Mouse (Mus musculus) hindbrain, embryonic 15.5 days (tissue): Measurements from ENCODE around the gene Acp2. TPM values are rescaled to one million over a fixed set of nuclear protein-coding genes. Genes with fewer than 3 reads are reported as not detected.

Experiments
- ATAC-seq: fragments of 200-750 bp; cut with Nextera tagmentation; 2 replicates; pipeline ENCODE4 v1.8.0; 2017; ENCODE audit warnings: low read depth, moderate number of reproducible peaks, moderate TSS enrichment; ENCODE audit not compliant: low FRiP score
- H3K27ac ChIP-seq: fragments of 300-500 bp; sonication (generic); replicated peaks from 2 replicates; pipeline ENCODE4 v1.5.1; 2015; ENCODE audit warnings: mild to moderate bottlenecking, inconsistent platforms
- H3K27me3 ChIP-seq: fragments of 300-500 bp; sonication (generic); 2 replicates; pipeline ENCODE4 v1.6.1; 2015; ENCODE audit warnings: control low read depth, inconsistent platforms
- H3K36me3 ChIP-seq: fragments of 300-500 bp; sonication (generic); 2 replicates; pipeline ENCODE4 v1.6.1; 2015; ENCODE audit warnings: control low read depth, inconsistent platforms
- H3K4me1 ChIP-seq: fragments of 300-500 bp; sonication (generic); replicated peaks from 2 replicates; pipeline ENCODE4 v1.6.1; 2015; ENCODE audit warnings: control low read depth, inconsistent platforms
- H3K4me2 ChIP-seq: fragments of 300-500 bp; sonication (generic); 2 replicates; pipeline ENCODE4 v1.6.1; 2015; ENCODE audit warnings: moderate library complexity, mild to moderate bottlenecking, inconsistent platforms
- H3K4me3 ChIP-seq: fragments of 300-500 bp; sonication (generic); 2 replicates; pipeline ENCODE4 v1.5.1; 2015; ENCODE audit warnings: mild to moderate bottlenecking, inconsistent platforms
- H3K9ac ChIP-seq: fragments of 300-500 bp; sonication (generic); 2 replicates; pipeline ENCODE4 v1.6.1; 2015; ENCODE audit warnings: inconsistent platforms
- H3K9me3 ChIP-seq: fragments of 300-500 bp; sonication (generic); 2 replicates; pipeline ENCODE4 v1.6.1; 2016; ENCODE audit warnings: control low read depth, inconsistent platforms
- WGBS: fragments of 180-500 bp; shearing (Covaris S2); methylation state at CpG from one replicate; pipeline ENCODE4 v1.1.7; 2015; 5-methylcytosine and 5-hydroxymethylcytosine counted together
- polyA plus RNA-seq: library from polyadenylated mRNA; unstranded; fragments of >200 nt; fragmentation: Nextera tagmentation; extraction: Ambion mirVana; gene quantifications from 2 replicates; pipeline ENCODE4 v1.2.1, GENCODE M21; 2015

The Acp2 gene
- polyA plus RNA-seq, result 36.2 and 37.2 TPM in 2 replicates

DNA sequence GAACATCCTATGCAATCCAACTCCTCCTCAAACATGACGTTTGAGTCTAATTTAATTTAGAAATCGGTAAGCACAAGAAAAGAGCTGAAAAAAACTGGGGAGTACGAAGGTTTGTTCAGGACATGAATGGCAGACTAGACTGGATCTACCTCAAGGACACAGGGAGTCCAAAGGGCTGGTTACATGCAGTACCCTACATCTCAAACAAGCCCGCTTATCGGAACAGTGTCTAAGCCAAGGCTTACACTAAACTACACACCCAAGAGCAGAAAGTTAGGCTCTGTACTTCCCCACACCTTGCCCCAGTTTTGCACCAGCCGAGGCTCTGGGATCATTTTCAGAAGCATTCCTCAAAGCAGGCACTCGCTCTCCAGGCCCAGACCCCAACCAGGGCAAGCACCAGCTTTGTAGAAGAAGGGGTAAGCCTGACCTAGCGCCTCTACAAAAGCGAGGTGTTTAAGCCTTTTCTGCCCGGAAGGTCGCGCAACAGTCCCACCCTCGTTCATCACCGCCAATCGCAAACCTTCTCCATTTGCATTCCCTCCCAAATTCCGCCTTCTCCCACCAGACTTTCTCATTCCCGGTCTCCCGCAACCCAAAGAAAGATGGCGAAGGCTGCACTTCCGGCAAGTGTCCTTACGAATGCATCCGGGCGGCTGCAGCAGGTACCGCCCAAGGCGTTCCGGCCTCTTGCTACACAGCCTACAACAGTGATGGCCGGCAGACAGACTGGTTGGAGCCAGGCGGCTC, at the start of gene Acp2, which contains the start of gene Nr1h3:
Gene Acp2 (plus strand): TSS at position 664 of the 750 bp plus-strand sequence.
Gene Nr1h3 (minus strand): TSS at position 613 of the 750 bp plus-strand sequence.
- no peaks in the 10 kb centered on the region for H3K9me3 ChIP-seq
- peak within 1 kb of the TSS; percentile 72 for H3K4me2 ChIP-seq
- peak within 1 kb of the TSS; percentile 59 for H3K9ac ChIP-seq
- H3K27me3 ChIP-seq, result no peaks in the 10 kb centered on the region
- ATAC-seq, result peak; percentile 96
- peak within 1 kb of the TSS; percentile 82 for H3K27ac ChIP-seq
- H3K36me3 ChIP-seq, result peaks cover 23% of the 10 kb centered on the region
- H3K4me1 ChIP-seq, result peaks cover 29% of the 10 kb centered on the region
- peak within 1 kb of the TSS; percentile 49 for H3K4me3 ChIP-seq
- 4% methylated on average over 28 of the region's 28 CpGs for WGBS

DNA sequence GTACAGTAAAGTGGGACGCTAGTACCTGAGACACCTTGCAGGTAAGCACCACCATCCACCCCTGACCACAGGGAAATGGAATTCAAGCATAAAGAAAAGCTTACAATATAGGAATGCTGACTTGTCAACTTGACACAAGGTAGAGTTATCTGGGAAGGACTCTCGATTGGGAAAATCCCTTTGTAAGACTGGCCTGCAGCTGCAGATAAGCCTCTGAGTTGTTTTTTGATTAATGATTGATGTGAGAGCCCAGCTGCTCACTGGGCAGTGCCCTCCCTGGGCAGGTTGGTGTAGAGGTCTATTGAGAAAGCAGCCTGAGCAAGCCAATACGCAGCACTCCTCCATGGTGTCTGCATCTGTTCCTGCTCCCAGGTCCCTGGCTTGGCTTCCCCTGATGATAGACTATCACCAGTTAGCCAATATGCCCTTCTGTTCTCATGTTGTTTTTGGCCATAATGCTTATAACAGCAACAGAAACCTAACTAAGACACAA, 49.8 kb upstream of the Acp2 start:
- no peak for ATAC-seq
- H3K9me3 ChIP-seq, result no peaks in the 10 kb centered on the region
- 85% methylated on average over 3 of the region's 3 CpGs for WGBS
- no peaks in the 10 kb centered on the region for H3K27me3 ChIP-seq
- H3K27ac ChIP-seq, result no peak overlapping the region
- no peak overlapping the region for H3K4me2 ChIP-seq
- peaks cover 87% of the 10 kb centered on the region for H3K36me3 ChIP-seq
- no peak overlapping the region for H3K4me3 ChIP-seq
- no peak overlapping the region for H3K9ac ChIP-seq
- H3K4me1 ChIP-seq, result no peaks in the 10 kb centered on the region

DNA sequence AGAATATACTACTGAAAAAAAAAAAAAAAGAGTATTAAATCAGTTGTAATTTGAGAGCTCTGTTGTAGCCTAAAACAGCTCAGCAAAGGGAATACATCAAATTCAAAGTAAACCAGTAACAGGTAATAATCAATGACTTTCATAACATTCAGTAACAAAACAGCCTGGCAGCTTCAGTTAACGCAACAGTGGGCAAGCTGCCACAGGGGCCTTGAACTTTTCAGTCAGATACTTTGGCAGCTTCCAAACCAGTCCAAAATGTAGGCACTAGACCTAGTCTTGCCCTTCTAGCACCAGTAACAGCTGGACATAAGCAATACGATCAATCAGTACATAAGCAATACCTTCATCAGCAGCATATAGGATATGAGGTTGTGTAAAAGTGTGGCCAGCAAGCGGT, 48.6 kb upstream of the Acp2 start:
- H3K9me3 ChIP-seq, result no peaks in the 10 kb centered on the region
- no peak overlapping the region for H3K4me3 ChIP-seq
- peaks cover 88% of the 10 kb centered on the region for H3K36me3 ChIP-seq
- 94% methylated on average over 3 of the region's 3 CpGs for WGBS
- ATAC-seq, result no peak
- no peaks in the 10 kb centered on the region for H3K4me1 ChIP-seq
- H3K27me3 ChIP-seq, result no peaks in the 10 kb centered on the region
- no peak overlapping the region for H3K4me2 ChIP-seq
- H3K27ac ChIP-seq, result no peak overlapping the region
- no peak overlapping the region for H3K9ac ChIP-seq

DNA sequence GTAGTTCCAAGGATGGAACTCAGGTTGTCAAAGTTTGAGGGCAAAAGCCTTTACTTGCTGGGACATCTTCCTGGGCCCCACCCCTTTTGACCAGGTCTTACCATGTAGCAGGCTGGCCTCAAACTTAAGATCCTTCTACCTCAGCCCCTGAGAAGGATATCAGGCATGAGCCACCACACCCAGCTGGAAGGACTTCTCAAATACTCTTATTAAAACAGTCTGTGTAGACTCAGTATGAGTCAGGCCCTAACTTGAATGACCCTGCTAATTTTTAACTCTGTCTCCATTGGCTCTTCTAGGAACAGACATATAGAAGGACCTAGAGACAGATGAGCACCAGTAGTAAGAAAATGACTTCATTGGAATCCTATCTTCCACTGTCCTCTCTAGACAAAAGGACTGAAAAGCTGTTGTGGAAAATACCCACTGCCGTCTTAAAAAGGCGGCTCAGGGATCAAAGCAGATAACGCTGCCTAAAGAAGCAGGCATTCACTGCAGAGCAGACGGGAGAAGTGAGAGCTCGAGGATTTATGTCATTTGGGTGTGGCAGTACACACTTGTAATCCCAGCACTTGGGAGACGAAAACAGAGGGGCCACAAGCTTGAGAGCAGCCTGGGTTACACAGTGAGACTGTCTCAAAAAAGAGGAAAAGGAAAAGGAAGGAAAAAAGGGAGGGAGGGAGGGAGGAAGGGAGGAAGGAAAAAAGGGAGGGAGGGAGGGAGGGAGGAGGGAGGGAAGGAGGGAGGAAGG, 45.5 kb upstream of the Acp2 start:
- Histone ChIP-seq H3K9me3 (no peaks in the 10 kb centered on the region), H3K9ac (no peak overlapping the region), H3K27ac (no peak overlapping the region), H3K36me3 (peaks cover 90% of the 10 kb centered on the region), H3K4me1 (no peaks in the 10 kb centered on the region), H3K4me3 (no peak overlapping the region), H3K27me3 (no peaks in the 10 kb centered on the region), H3K4me2 (no peak overlapping the region)
- 52% methylated on average over 6 of the region's 6 CpGs for WGBS
- no peak for ATAC-seq

DNA sequence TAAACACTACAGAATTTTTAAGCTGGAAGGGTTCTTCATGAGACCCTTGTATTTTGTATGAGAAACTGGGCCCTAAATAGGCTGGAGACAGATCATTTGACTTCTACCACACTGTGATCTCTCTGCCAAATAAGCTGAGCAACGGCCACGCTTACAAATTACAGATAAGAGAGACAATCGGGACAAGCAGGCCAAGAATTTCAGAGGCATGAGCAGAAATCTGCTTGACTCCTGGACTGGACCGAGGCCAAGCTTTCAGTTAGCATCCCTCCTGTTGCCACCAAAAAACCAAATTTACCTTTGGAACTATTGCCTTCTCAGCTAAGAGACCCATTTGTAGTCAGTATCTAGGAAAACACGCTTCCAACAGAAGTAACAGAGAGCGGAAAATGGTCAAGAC, 42.1 kb upstream of the Acp2 start:
- H3K9me3 ChIP-seq, result no peaks in the 10 kb centered on the region
- no peak overlapping the region for H3K4me2 ChIP-seq
- no peak overlapping the region for H3K9ac ChIP-seq
- no peak overlapping the region for H3K4me3 ChIP-seq
- peaks cover 85% of the 10 kb centered on the region for H3K36me3 ChIP-seq
- ATAC-seq, result no peak
- H3K27ac ChIP-seq, result no peak overlapping the region
- WGBS, result 94% methylated on average over 6 of the region's 6 CpGs
- H3K4me1 ChIP-seq, result no peaks in the 10 kb centered on the region
- no peaks in the 10 kb centered on the region for H3K27me3 ChIP-seq

DNA sequence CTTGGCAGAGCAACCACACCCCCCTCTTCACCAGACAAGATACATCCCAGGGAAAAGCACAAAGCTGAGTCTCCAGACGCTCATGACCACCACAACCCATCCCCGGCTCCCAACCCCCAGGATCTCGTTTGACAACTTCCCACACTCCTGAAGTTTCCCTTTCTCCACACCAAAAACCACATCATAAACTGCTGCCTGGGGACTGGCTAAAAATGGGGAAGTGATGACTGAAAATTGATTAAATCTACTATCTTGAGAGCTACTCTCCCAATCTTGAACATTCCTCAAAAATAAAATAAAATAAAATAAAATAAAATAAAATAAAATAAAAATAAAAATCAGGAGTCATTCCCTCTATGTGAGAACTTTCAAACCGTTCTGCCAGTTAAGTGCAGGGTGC, 39.7 kb upstream of the Acp2 start:
- ATAC-seq, result no peak
- H3K27me3 ChIP-seq, result no peaks in the 10 kb centered on the region
- no peak overlapping the region for H3K27ac ChIP-seq
- 93% methylated on average over 4 of the region's 4 CpGs for WGBS
- H3K4me2 ChIP-seq, result no peak overlapping the region
- no peaks in the 10 kb centered on the region for H3K4me1 ChIP-seq
- no peaks in the 10 kb centered on the region for H3K9me3 ChIP-seq
- H3K4me3 ChIP-seq, result no peak overlapping the region
- peaks cover 85% of the 10 kb centered on the region for H3K36me3 ChIP-seq
- no peak overlapping the region for H3K9ac ChIP-seq

DNA sequence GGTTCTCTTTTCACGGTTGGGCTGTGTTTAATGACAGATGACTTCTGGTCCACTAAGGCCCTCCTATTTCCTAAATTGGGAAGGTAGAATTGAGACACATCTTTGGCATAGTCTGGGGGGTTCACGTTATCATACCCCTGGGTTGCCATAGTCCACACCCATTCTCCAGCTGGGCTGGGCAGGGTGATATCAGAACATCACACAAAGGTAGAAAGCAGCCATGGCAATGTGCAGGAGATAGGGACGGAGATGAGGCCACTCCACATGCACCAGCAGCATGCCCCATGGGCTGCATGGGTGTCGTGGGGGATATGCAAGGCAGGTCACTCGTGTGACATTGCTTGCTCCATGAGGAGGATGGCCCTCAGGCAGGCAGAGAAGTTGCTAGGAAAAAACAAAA, 39.2 kb upstream of the Acp2 start:
- WGBS, result 91% methylated on average over 5 of the region's 5 CpGs
- H3K4me2 ChIP-seq, result no peak overlapping the region
- no peak for ATAC-seq
- H3K36me3 ChIP-seq, result peaks cover 83% of the 10 kb centered on the region
- H3K9me3 ChIP-seq, result no peaks in the 10 kb centered on the region
- no peak overlapping the region for H3K4me3 ChIP-seq
- no peak overlapping the region for H3K9ac ChIP-seq
- no peaks in the 10 kb centered on the region for H3K27me3 ChIP-seq
- H3K4me1 ChIP-seq, result no peaks in the 10 kb centered on the region
- H3K27ac ChIP-seq, result no peak overlapping the region

DNA sequence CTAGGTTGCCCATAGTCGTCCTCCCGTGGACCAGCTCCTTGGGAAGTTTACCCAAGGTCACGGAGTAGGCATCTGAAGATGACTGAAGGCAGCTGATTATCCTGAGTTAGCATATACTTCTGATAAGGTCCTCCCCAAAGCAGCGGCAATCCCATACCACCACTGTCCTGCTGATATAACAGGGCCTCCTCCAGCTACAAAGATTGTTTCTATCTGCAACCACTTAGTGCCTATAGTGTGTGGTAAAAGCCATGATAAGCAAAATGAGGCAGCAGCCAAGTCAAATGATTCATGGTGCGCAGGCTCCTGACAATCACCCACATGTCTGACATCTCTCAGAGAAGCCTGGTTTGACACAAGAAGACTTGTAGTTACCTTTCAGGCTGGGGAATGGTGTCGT, 37.7 kb upstream of the Acp2 start:
- 93% methylated on average over 6 of the region's 6 CpGs for WGBS
- H3K27ac ChIP-seq, result no peak overlapping the region
- no peak overlapping the region for H3K4me2 ChIP-seq
- peaks cover 85% of the 10 kb centered on the region for H3K36me3 ChIP-seq
- H3K9ac ChIP-seq, result no peak overlapping the region
- no peak for ATAC-seq
- no peaks in the 10 kb centered on the region for H3K9me3 ChIP-seq
- no peaks in the 10 kb centered on the region for H3K4me1 ChIP-seq
- H3K4me3 ChIP-seq, result no peak overlapping the region
- H3K27me3 ChIP-seq, result no peaks in the 10 kb centered on the region

DNA sequence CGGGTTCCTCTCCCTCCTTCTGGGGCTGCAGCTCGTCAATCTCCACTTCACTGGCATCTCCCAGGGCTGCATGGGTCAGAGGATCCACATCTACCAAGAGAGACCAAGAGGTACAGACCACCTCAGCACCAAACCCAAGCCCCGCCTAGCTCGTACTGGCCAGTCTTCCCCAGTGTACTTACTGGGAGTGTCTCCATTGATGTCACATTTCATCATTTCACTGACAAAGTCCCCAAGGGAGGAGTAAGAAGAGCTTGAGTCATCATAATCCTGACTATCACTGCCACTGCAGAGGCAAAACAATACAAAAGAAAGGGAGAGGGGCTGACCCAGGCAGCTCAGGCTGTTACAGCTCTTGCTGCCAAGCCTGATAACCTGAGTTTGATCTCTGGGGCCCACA, 35.1 kb upstream of the Acp2 start:
- Histone ChIP-seq H3K36me3 (peaks cover 84% of the 10 kb centered on the region), H3K9ac (no peak overlapping the region), H3K27me3 (no peaks in the 10 kb centered on the region), H3K4me1 (no peaks in the 10 kb centered on the region), H3K9me3 (no peaks in the 10 kb centered on the region), H3K4me3 (no peak overlapping the region), H3K4me2 (no peak overlapping the region), H3K27ac (no peak overlapping the region)
- WGBS, result 87% methylated on average over 4 of the region's 4 CpGs
- ATAC-seq, result no peak

DNA sequence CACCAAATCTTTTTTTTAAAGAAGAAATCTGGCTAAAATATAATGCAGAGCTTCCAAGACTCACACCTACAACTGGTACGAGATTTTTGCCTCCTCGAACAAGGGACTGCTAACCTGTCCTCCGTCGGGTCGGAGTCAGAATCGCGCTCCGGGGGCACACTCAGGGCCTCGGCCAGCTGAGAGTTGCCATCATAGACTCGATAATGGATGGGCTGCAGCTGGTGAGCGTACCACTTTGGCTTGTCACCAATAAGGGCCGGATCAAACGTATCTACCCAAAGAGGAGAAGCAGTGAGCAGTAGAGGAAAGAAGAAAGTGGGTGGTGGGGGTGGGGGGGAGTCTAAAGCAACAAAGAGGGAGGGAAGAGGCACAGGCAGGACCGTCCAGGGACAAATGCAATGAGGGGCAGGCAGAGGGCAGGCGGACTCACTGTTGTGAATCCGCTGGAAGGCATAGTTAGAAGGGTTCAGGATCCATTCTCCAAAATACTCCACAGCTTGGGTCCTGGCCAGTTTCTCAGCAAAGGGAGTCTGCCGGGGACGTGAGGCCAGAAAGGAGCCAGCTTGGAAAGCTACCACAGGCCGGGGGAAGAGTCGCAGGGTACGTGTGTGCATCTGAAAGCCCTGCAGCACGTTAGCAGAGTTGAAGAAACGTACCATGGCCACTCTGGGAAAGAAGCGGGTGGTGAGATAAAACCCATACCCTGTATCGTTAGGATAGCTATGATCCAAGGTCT, 32.9 kb upstream of the Acp2 start:
- no peaks in the 10 kb centered on the region for H3K27me3 ChIP-seq

DNA sequence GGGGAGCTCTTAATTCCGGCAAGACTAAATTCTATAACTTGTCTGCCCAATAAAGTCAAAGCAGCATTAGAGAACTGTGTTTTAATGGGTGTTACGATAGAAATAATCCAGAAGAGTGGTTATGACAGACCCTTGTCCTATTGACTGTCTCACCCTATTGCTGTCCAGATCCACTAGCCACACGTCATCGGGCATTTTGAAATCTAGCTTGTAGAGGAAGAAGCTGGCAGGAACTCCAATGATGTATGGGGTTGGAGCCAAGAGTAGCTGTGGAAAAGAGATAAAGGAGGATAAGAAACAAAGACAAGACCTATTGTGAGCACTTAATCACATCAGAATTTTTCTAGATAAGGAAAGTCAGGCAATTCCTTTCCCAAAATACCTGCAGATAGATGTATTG, 27.2 kb upstream of the Acp2 start:
- Histone ChIP-seq H3K4me2 (no peak overlapping the region), H3K27ac (no peak overlapping the region), H3K9me3 (no peaks in the 10 kb centered on the region), H3K36me3 (peaks cover 70% of the 10 kb centered on the region), H3K9ac (no peak overlapping the region), H3K4me1 (peaks cover 8% of the 10 kb centered on the region), H3K4me3 (no peak overlapping the region), H3K27me3 (no peaks in the 10 kb centered on the region)
- 88% methylated on average over 4 of the region's 4 CpGs for WGBS
- no peak for ATAC-seq

More for the DNA sequence above, 32.9 kb upstream of the Acp2 start:
- no peak for ATAC-seq
- H3K36me3 ChIP-seq, result peaks cover 87% of the 10 kb centered on the region
- no peak overlapping the region for H3K27ac ChIP-seq
- no peak overlapping the region for H3K4me3 ChIP-seq
- H3K4me2 ChIP-seq, result no peak overlapping the region
- no peak overlapping the region for H3K9ac ChIP-seq
- H3K9me3 ChIP-seq, result no peaks in the 10 kb centered on the region
- WGBS, result 84% methylated on average over 25 of the region's 25 CpGs
- H3K4me1 ChIP-seq, result no peaks in the 10 kb centered on the region

DNA sequence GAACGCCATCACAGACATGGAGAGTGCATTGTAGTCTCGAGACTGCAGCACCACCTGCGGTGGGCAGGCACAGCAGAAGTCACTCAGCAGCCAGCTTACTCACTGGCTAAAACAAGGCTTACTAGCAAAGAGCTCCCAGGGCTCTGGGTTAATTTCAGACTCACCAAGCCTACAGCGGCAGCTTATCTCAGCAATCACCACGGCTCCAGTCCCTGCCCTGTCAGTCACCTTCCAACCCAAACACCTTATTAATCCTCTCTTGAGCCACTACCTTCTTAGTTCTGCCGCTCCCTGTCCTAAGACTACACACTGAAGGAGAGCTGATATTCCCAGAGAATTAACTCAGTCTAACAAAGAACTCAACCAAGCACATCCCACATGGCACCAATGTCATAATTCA, 26.5 kb upstream of the Acp2 start:
- Histone ChIP-seq H3K27me3 (no peaks in the 10 kb centered on the region), H3K4me3 (no peak overlapping the region), H3K4me1 (peaks cover 15% of the 10 kb centered on the region), H3K36me3 (peaks cover 64% of the 10 kb centered on the region), H3K9ac (no peak overlapping the region), H3K27ac (no peak overlapping the region), H3K4me2 (no peak overlapping the region), H3K9me3 (no peaks in the 10 kb centered on the region)
- ATAC-seq, result no peak
- 86% methylated on average over 6 of the region's 6 CpGs for WGBS
